Mouse (Mus musculus): ENCODE results near the gene Zkscan8.

GRCm38 (mm10) chr13:21468061-21469019 is 62.6 kb downstream of the Zkscan8 start, which contains the start of gene Nkapl:
- TF ChIP-seq CTCF (IDR thresholded peaks at IDR 0.05; ENCODE audit: low read depth) (no peak), EP300 (optimal IDR thresholded peaks at IDR 0.05) (no peak)

All from stomach, postnatal 0 days (tissue).